Mouse (Mus musculus): Measurements from ENCODE around the gene Cdh22. TPM values are rescaled to one million over a fixed set of nuclear protein-coding genes. Genes with fewer than 3 reads are reported as not detected.

Gene Cdh22
- 3.7 and 5.6 TPM in 2 replicates for polyA plus RNA-seq (2015; fragmentation: Nextera tagmentation; extraction: Ambion mirVana)

GRCm38 (mm10) chr2:165234613-165235291 lies at the start of gene Cdh22:
Gene Cdh22 (minus strand): TSS chr2:165234853.
- 0% methylated on average over 49 of the region's 60 CpGs for WGBS
- peak within 1 kb of the TSS; percentile 61 for H3K4me3 ChIP-seq (replicated peaks; ENCODE audit: low read length)
- H3K27me3 ChIP-seq (replicated peaks; ENCODE audit: control insufficient read depth, insufficient read depth, low read length), result peaks cover 27% of the 10 kb centered on the region
- H3K9me3 ChIP-seq (ENCODE audit: control insufficient read depth, low read length), result no peaks in the 10 kb centered on the region
- peak; percentile 84 for ATAC-seq
- no peaks in the 10 kb centered on the region for H3K36me3 ChIP-seq (ENCODE audit: control insufficient read depth, insufficient read depth)
- peak within 1 kb of the TSS; percentile 99 for H3K4me2 ChIP-seq (ENCODE audit: low read length)
- peaks cover 24% of the 10 kb centered on the region for H3K4me1 ChIP-seq (replicated peaks; ENCODE audit: control insufficient read depth, insufficient read depth, low read length)
- peak within 1 kb of the TSS; percentile 26; the same call in 1 of the 2 replicates for H3K27ac ChIP-seq (ENCODE audit: low read length)
- peak within 1 kb of the TSS; percentile 68 for H3K9ac ChIP-seq (replicated peaks; ENCODE audit: low read depth, low read length)

GRCm38 (mm10) chr2:165284377-165284776 lies 49.7 kb upstream of the Cdh22 start:
- no peaks in the 10 kb centered on the region for H3K9me3 ChIP-seq (ENCODE audit: control insufficient read depth, low read length)
- H3K27ac ChIP-seq (ENCODE audit: low read length), result no peak overlapping the region
- no peak overlapping the region for H3K4me3 ChIP-seq (replicated peaks; ENCODE audit: low read length)
- no peaks in the 10 kb centered on the region for H3K27me3 ChIP-seq (replicated peaks; ENCODE audit: control insufficient read depth, insufficient read depth, low read length)
- H3K9ac ChIP-seq (replicated peaks; ENCODE audit: low read depth, low read length), result no peak overlapping the region
- ATAC-seq, result no peak
- 0 out of 2 replicates have a peak, but pooled peaks cover 2% of the 10 kb centered on the region for H3K36me3 ChIP-seq (ENCODE audit: control insufficient read depth, insufficient read depth)
- WGBS, result 89% methylated on average over 7 of the region's 7 CpGs
- H3K4me2 ChIP-seq (ENCODE audit: low read length), result no peak overlapping the region
- peaks cover 35% of the 10 kb centered on the region for H3K4me1 ChIP-seq (replicated peaks; ENCODE audit: control insufficient read depth, insufficient read depth, low read length)

- Histone ChIP-seq H3K27ac (ENCODE audit: low read length) (no peak overlapping the region), H3K4me1 (replicated peaks; ENCODE audit: control insufficient read depth, insufficient read depth, low read length) (peaks cover 28% of the 10 kb centered on the region), H3K4me2 (ENCODE audit: low read length) (no peak overlapping the region), H3K9me3 (ENCODE audit: control insufficient read depth, low read length) (no peaks in the 10 kb centered on the region), H3K27me3 (replicated peaks; ENCODE audit: control insufficient read depth, insufficient read depth, low read length) (no peaks in the 10 kb centered on the region), H3K9ac (replicated peaks; ENCODE audit: low read depth, low read length) (no peak overlapping the region), H3K36me3 (ENCODE audit: control insufficient read depth, insufficient read depth) (no peaks in the 10 kb centered on the region), H3K4me3 (replicated peaks; ENCODE audit: low read length) (no peak overlapping the region)
- WGBS, result 94% methylated on average over 3 of the region's 3 CpGs
- ATAC-seq, result no peak
These were observed 49.0 kb upstream of the Cdh22 start for GRCm38 (mm10) chr2:165283644-165284043.

GRCm38 (mm10) chr2:165281779-165282311 lies 47.2 kb upstream of the Cdh22 start:
- ATAC-seq, result no peak
- 26% methylated on average over 6 of the region's 6 CpGs for WGBS
- H3K4me3 ChIP-seq (replicated peaks; ENCODE audit: low read length), result no peak overlapping the region
- H3K9me3 ChIP-seq (ENCODE audit: control insufficient read depth, low read length), result no peaks in the 10 kb centered on the region
- no peaks in the 10 kb centered on the region for H3K27me3 ChIP-seq (replicated peaks; ENCODE audit: control insufficient read depth, insufficient read depth, low read length)
- peaks cover under 1% of the 10 kb centered on the region; the same call in 1 of the 2 replicates for H3K36me3 ChIP-seq (ENCODE audit: control insufficient read depth, insufficient read depth)
- peaks cover 17% of the 10 kb centered on the region for H3K4me1 ChIP-seq (replicated peaks; ENCODE audit: control insufficient read depth, insufficient read depth, low read length)
- no peak overlapping the region for H3K4me2 ChIP-seq (ENCODE audit: low read length)
- H3K9ac ChIP-seq (replicated peaks; ENCODE audit: low read depth, low read length), result no peak overlapping the region
- no peak overlapping the region for H3K27ac ChIP-seq (ENCODE audit: low read length)

GRCm38 (mm10) chr2:165279351-165279750 lies 44.7 kb upstream of the Cdh22 start:
- Histone ChIP-seq H3K4me2 (ENCODE audit: low read length) (no peak overlapping the region), H3K27me3 (replicated peaks; ENCODE audit: control insufficient read depth, insufficient read depth, low read length) (no peaks in the 10 kb centered on the region), H3K4me3 (replicated peaks; ENCODE audit: low read length) (no peak overlapping the region), H3K27ac (ENCODE audit: low read length) (no peak overlapping the region), H3K9ac (replicated peaks; ENCODE audit: low read depth, low read length) (no peak overlapping the region), H3K9me3 (ENCODE audit: control insufficient read depth, low read length) (no peaks in the 10 kb centered on the region), H3K4me1 (replicated peaks; ENCODE audit: control insufficient read depth, insufficient read depth, low read length) (peaks cover 24% of the 10 kb centered on the region), H3K36me3 (ENCODE audit: control insufficient read depth, insufficient read depth) (peaks cover 2% of the 10 kb centered on the region; the same call in 1 of the 2 replicates)
- ATAC-seq, result no peak
- whole genome bisulfite sequencing, result 18% methylated on average over 10 of the region's 10 CpGs

- Histone ChIP-seq H3K4me2 (ENCODE audit: low read length) (no peak overlapping the region), H3K9me3 (ENCODE audit: control insufficient read depth, low read length) (no peaks in the 10 kb centered on the region), H3K4me1 (replicated peaks; ENCODE audit: control insufficient read depth, insufficient read depth, low read length) (peaks cover 26% of the 10 kb centered on the region), H3K36me3 (ENCODE audit: control insufficient read depth, insufficient read depth) (peaks cover 2% of the 10 kb centered on the region; the same call in 1 of the 2 replicates), H3K4me3 (replicated peaks; ENCODE audit: low read length) (no peak overlapping the region), H3K9ac (replicated peaks; ENCODE audit: low read depth, low read length) (no peak overlapping the region), H3K27ac (ENCODE audit: low read length) (no peak overlapping the region), H3K27me3 (replicated peaks; ENCODE audit: control insufficient read depth, insufficient read depth, low read length) (no peaks in the 10 kb centered on the region)
- WGBS, result 81% methylated on average over 5 of the region's 5 CpGs
- no peak for ATAC-seq
These were observed 42.6 kb upstream of the Cdh22 start for GRCm38 (mm10) chr2:165277188-165277740.

- no peak overlapping the region for H3K9ac ChIP-seq (replicated peaks; ENCODE audit: low read depth, low read length)
- no peak overlapping the region for H3K4me3 ChIP-seq (replicated peaks; ENCODE audit: low read length)
- peaks cover 31% of the 10 kb centered on the region for H3K4me1 ChIP-seq (replicated peaks; ENCODE audit: control insufficient read depth, insufficient read depth, low read length)
- H3K9me3 ChIP-seq (ENCODE audit: control insufficient read depth, low read length), result no peaks in the 10 kb centered on the region
- peak; percentile 90 for ATAC-seq
- no peaks in the 10 kb centered on the region for H3K27me3 ChIP-seq (replicated peaks; ENCODE audit: control insufficient read depth, insufficient read depth, low read length)
- H3K36me3 ChIP-seq (ENCODE audit: control insufficient read depth, insufficient read depth), result peaks cover 2% of the 10 kb centered on the region; the same call in 1 of the 2 replicates
- H3K4me2 ChIP-seq (ENCODE audit: low read length), result no peak overlapping the region
- peak overlapping the region; percentile 57 for H3K27ac ChIP-seq (ENCODE audit: low read length)
- WGBS, result 9% methylated on average over 8 of the region's 8 CpGs
These were observed 41.2 kb upstream of the Cdh22 start for GRCm38 (mm10) chr2:165275824-165276223.

GRCm38 (mm10) chr2:165275124-165275640 lies 40.5 kb upstream of the Cdh22 start:
- no peak overlapping the region for H3K9ac ChIP-seq (replicated peaks; ENCODE audit: low read depth, low read length)
- H3K4me1 ChIP-seq (replicated peaks; ENCODE audit: control insufficient read depth, insufficient read depth, low read length), result peaks cover 31% of the 10 kb centered on the region
- 16% methylated on average over 8 of the region's 8 CpGs for WGBS

GRCm38 (mm10) chr2:165273589-165273988 lies 38.9 kb upstream of the Cdh22 start:
- no peaks in the 10 kb centered on the region for H3K9me3 ChIP-seq (ENCODE audit: control insufficient read depth, low read length)
- peaks cover 31% of the 10 kb centered on the region for H3K4me1 ChIP-seq (replicated peaks; ENCODE audit: control insufficient read depth, insufficient read depth, low read length)
- H3K4me3 ChIP-seq (replicated peaks; ENCODE audit: low read length), result no peak overlapping the region
- peaks cover 2% of the 10 kb centered on the region; the same call in 1 of the 2 replicates for H3K36me3 ChIP-seq (ENCODE audit: control insufficient read depth, insufficient read depth)
- H3K4me2 ChIP-seq (ENCODE audit: low read length), result no peak overlapping the region
- ATAC-seq, result no peak
- 44% methylated on average over 4 of the region's 4 CpGs for WGBS
- H3K9ac ChIP-seq (replicated peaks; ENCODE audit: low read depth, low read length), result no peak overlapping the region
- H3K27me3 ChIP-seq (replicated peaks; ENCODE audit: control insufficient read depth, insufficient read depth, low read length), result no peaks in the 10 kb centered on the region
- no peak overlapping the region for H3K27ac ChIP-seq (ENCODE audit: low read length)

More at GRCm38 (mm10) chr2:165275124-165275640, 40.5 kb upstream of the Cdh22 start:
- ATAC-seq, result peak; percentile 61
- Histone ChIP-seq H3K27me3 (replicated peaks; ENCODE audit: control insufficient read depth, insufficient read depth, low read length) (no peaks in the 10 kb centered on the region), H3K9me3 (ENCODE audit: control insufficient read depth, low read length) (no peaks in the 10 kb centered on the region), H3K36me3 (ENCODE audit: control insufficient read depth, insufficient read depth) (peaks cover 2% of the 10 kb centered on the region; the same call in 1 of the 2 replicates), H3K4me2 (ENCODE audit: low read length) (no peak overlapping the region), H3K4me3 (replicated peaks; ENCODE audit: low read length) (no peak overlapping the region), H3K27ac (ENCODE audit: low read length) (peak overlapping the region; percentile 57)
